Mouse (Mus musculus) hindbrain, embryonic 13.5 days (tissue): ENCODE data around the gene Scoc. TPM values are rescaled to one million over a fixed set of nuclear protein-coding genes. Genes with fewer than 3 reads are reported as not detected.

ENCODE experiments used
- ATAC-seq: fragments of 200-750 bp; cut with Nextera tagmentation; 2 replicates; pipeline ENCODE4 v1.8.0; 2017; ENCODE audit warnings: moderate TSS enrichment; ENCODE audit not compliant: low FRiP score
- H3K27ac ChIP-seq: fragments of 300-500 bp; sonication (generic); 2 replicates; pipeline ENCODE4 v1.5.1; 2015; ENCODE audit warnings: inconsistent platforms, mild to moderate bottlenecking, moderate library complexity
- H3K27me3 ChIP-seq: fragments of 300-500 bp; sonication (generic); 2 replicates; pipeline ENCODE4 v1.6.1; 2015; ENCODE audit warnings: mild to moderate bottlenecking, inconsistent platforms
- H3K36me3 ChIP-seq: fragments of 300-500 bp; sonication (generic); 2 replicates; pipeline ENCODE4 v1.6.1; 2015; ENCODE audit warnings: mild to moderate bottlenecking, inconsistent platforms
- H3K4me1 ChIP-seq: fragments of 300-500 bp; sonication (generic); replicated peaks from 2 replicates; pipeline ENCODE4 v1.6.1; 2015; ENCODE audit warnings: inconsistent platforms
- H3K4me2 ChIP-seq: fragments of 300-500 bp; sonication (generic); 2 replicates; pipeline ENCODE4 v1.6.1; 2015; ENCODE audit warnings: inconsistent platforms, mild to moderate bottlenecking, moderate library complexity
- H3K4me3 ChIP-seq: fragments of 300-500 bp; sonication (generic); 2 replicates; pipeline ENCODE4 v1.5.1; 2015; ENCODE audit warnings: mild to moderate bottlenecking, inconsistent platforms
- H3K9ac ChIP-seq: fragments of 300-500 bp; sonication (generic); 2 replicates; pipeline ENCODE4 v1.6.1; 2015; ENCODE audit warnings: mild to moderate bottlenecking, inconsistent platforms
- H3K9me3 ChIP-seq: fragments of 300-500 bp; sonication (generic); 2 replicates; pipeline ENCODE4 v1.6.1; 2016; ENCODE audit warnings: inconsistent platforms
- WGBS: fragments of 180-500 bp; shearing (Covaris S2); methylation state at CpG from one replicate; pipeline ENCODE4 v1.1.7; 2015; 5-methylcytosine and 5-hydroxymethylcytosine counted together
- polyA plus RNA-seq: library from polyadenylated mRNA; unstranded; fragments of >200 nt; fragmentation: Nextera tagmentation; extraction: Ambion mirVana; gene quantifications from 2 replicates; pipeline ENCODE4 v1.2.1, GENCODE M21; 2015

Gene Scoc
- polyA plus RNA-seq, 1 experiment from 2014 or later: 241 TPM

DNA sequence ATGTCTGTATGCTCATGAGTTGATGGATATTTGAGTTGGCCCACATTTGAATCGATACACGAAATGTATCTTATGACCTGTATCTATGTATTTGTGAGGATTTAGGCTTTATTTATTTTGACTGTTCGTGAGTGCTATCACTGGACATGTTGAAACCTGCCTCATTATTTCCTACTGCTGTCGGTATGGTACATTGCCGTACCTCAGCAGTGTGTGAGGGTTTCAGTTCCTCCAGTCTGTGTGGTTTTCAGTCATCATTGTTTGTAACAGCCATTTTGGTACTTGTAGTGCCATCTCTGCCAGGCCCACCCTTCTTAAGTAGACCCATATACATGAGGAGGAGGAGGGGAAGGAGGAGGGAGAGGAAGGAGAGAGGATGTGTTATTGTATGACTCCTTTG is 63.9 kb downstream of the Scoc start:
- no peak overlapping the region for H3K4me2 ChIP-seq
- peaks cover 6% of the 10 kb centered on the region; the same call in 1 of the 2 replicates for H3K4me1 ChIP-seq
- WGBS: 92% methylated on average over 5 of the region's 5 CpGs
- no peak overlapping the region for H3K4me3 ChIP-seq
- peaks cover 4% of the 10 kb centered on the region; the same call in 1 of the 2 replicates for H3K36me3 ChIP-seq
- no peak for ATAC-seq
- no peak overlapping the region for H3K27ac ChIP-seq
- H3K9me3 ChIP-seq: no peaks in the 10 kb centered on the region
- no peaks in the 10 kb centered on the region for H3K27me3 ChIP-seq
- H3K9ac ChIP-seq: no peak overlapping the region

GRCm38 (mm10) chr8:83392521-83392920 is 65.7 kb downstream of the Scoc start:
- ATAC-seq: no peak
- Histone ChIP-seq H3K9ac (no peak overlapping the region), H3K27ac (no peak overlapping the region), H3K4me1 (peaks cover 6% of the 10 kb centered on the region; the same call in 1 of the 2 replicates), H3K9me3 (no peaks in the 10 kb centered on the region), H3K4me3 (no peak overlapping the region), H3K4me2 (no peak overlapping the region), H3K27me3 (peaks cover 9% of the 10 kb centered on the region), H3K36me3 (peaks cover 4% of the 10 kb centered on the region; the same call in 1 of the 2 replicates)
- 54% methylated on average over 1 of the region's 1 CpGs for WGBS

DNA sequence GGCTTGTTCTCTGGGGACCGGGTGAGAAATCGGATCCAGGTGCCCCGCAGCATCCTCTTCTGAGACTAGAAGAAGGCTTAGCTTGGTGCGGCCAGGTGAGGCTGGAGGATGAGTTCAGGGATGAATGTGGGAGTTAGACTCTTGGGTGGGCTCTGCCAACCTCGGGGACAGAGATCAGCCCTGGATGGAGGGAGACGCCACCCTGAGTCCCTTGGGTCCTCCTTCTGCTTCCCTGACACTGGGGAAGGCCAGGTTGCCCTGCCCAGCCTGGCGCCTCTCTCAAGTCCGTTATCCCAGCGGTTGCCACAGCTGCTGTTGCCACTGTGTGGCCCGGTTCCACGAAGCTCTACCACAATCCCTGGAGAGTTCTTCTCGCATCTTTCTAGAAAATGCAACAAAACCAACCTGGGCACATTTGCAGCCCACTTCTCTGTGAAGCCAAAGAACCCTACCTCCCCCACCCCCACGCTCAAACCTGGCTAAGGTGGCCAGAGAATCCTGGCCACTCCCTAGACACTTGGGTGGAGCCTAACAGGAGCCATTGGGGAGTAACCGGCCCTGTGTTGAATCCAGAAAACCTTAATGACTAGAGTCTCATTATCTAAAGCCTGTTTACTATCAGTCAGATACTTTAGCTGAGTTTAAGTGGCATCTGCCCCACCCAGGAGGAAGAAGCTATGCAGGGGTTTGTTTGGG is 68.0 kb downstream of the Scoc start:
- ATAC-seq: peak; percentile 76
- Histone ChIP-seq H3K4me3 (peak overlapping the region; percentile 79), H3K4me2 (peak overlapping the region; percentile 87), H3K9ac (peak overlapping the region; percentile 88), H3K36me3 (peaks cover 4% of the 10 kb centered on the region; the same call in 1 of the 2 replicates), H3K27ac (no peak overlapping the region), H3K4me1 (peaks cover 6% of the 10 kb centered on the region; the same call in 1 of the 2 replicates), H3K27me3 (peaks cover 9% of the 10 kb centered on the region), H3K9me3 (no peaks in the 10 kb centered on the region)
- 8% methylated on average over 14 of the region's 14 CpGs for WGBS

- peak within 1 kb of the TSS; percentile 88 for H3K9ac ChIP-seq
- peak; percentile 96 for ATAC-seq
- H3K36me3 ChIP-seq: peaks cover 4% of the 10 kb centered on the region; the same call in 1 of the 2 replicates
- H3K27ac ChIP-seq: no peak within 1 kb of the TSS
- peak within 1 kb of the TSS; percentile 87 for H3K4me2 ChIP-seq
- no peaks in the 10 kb centered on the region for H3K9me3 ChIP-seq
- peak within 1 kb of the TSS; percentile 79 for H3K4me3 ChIP-seq
- 5% methylated on average over 41 of the region's 41 CpGs for WGBS
- H3K27me3 ChIP-seq: peaks cover 9% of the 10 kb centered on the region
- peaks cover 6% of the 10 kb centered on the region; the same call in 1 of the 2 replicates for H3K4me1 ChIP-seq
Measured at GRCm38 (mm10) chr8:83389316-83390005, 68.7 kb downstream of the Scoc start, which contains the start of gene Clgn. Clgn (plus strand) TSS chr8:83389867.

DNA sequence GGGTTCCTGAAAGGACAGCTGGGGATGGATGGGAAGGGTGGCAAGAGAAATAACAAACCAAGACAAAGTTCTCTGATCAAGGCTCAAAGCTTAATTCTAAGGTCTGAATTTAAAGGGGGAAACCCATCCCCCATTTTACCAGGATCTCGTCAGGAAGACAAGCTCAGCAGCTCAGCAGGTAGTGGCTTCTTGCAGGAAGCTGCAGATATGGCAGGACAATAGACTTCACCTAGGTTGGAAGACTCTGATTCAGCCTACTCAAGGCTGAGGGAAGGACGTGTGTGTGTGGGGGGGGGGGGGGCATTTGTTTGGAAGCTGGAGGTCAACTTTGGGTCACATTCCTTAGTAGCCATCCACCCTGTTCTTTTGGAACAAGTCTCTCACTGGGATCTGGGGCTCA is 75.3 kb downstream of the Scoc start:
- H3K27me3 ChIP-seq: no peaks in the 10 kb centered on the region
- H3K36me3 ChIP-seq: no peaks in the 10 kb centered on the region
- H3K27ac ChIP-seq: no peak overlapping the region
- no peaks in the 10 kb centered on the region for H3K9me3 ChIP-seq
- H3K4me2 ChIP-seq: no peak overlapping the region
- no peak overlapping the region for H3K9ac ChIP-seq
- WGBS: 33% methylated on average over 2 of the region's 2 CpGs
- ATAC-seq: no peak
- no peak overlapping the region for H3K4me3 ChIP-seq
- H3K4me1 ChIP-seq: no peaks in the 10 kb centered on the region

DNA sequence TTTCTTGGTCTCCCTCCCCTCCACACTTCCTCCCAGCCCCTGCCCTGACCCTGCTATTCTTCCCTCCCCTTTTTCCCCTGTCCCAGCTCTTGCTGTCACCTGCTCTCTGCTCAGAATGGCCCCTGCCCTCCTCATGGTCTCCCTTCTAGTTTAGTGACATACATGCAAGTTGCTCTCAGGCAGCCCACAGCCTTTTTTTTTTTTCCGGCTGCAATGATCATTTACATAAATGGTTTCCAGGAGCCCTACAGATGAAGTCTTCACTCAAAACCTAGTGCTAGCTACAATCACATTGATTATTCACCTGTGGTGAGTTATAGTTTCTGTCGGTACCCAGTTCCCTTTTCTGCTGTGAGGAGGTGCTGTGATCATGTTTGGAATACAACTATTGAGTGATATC is 77.2 kb downstream of the Scoc start:
- no peak for ATAC-seq
- Histone ChIP-seq H3K4me1 (no peaks in the 10 kb centered on the region), H3K9ac (no peak overlapping the region), H3K4me2 (no peak overlapping the region), H3K36me3 (no peaks in the 10 kb centered on the region), H3K27me3 (no peaks in the 10 kb centered on the region), H3K4me3 (no peak overlapping the region), H3K9me3 (no peaks in the 10 kb centered on the region), H3K27ac (no peak overlapping the region)
- 88% methylated on average over 2 of the region's 2 CpGs for WGBS

DNA sequence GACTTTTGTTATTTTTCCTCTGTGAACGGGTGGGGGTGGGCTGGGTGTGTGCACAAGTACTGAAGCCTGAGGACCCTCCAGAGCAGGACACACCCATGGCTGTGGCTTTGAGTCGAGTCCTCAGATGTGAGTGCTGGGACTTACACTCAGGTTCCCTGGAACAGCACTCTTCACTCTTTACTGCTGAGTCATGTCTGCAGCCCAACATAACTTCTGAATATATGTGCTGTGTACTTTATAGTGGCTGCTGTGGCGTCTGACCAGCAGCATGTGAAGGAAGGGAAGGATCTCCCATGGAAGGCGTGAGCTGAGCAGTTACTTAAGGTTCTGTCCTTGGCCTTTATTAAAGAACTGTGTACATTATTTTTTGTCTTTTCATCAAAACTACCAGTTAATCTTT is 78.0 kb downstream of the Scoc start:
- H3K27me3 ChIP-seq: no peaks in the 10 kb centered on the region
- H3K4me2 ChIP-seq: no peak overlapping the region
- no peaks in the 10 kb centered on the region for H3K36me3 ChIP-seq
- ATAC-seq: no peak
- 80% methylated on average over 4 of the region's 4 CpGs for WGBS
- no peak overlapping the region for H3K9ac ChIP-seq
- H3K4me1 ChIP-seq: no peaks in the 10 kb centered on the region
- H3K9me3 ChIP-seq: no peaks in the 10 kb centered on the region
- H3K27ac ChIP-seq: no peak overlapping the region
- H3K4me3 ChIP-seq: no peak overlapping the region

Other genes starting within 250 kb of the Scoc start
- 0.12 and 0.30 TPM in 2 replicates for gene Ucp1, start 168.0 kb downstream of the Scoc start, polyA plus RNA-seq
- 23.7 and 25.8 TPM in 2 replicates for gene Elmod2, start 125.9 kb downstream of the Scoc start, polyA plus RNA-seq
- not detected in 2 replicates for gene Mgat4d, start 109.9 kb downstream of the Scoc start, polyA plus RNA-seq
- 9.2 and 9.6 TPM in 2 replicates for gene Clgn, start 68.5 kb downstream of the Scoc start, polyA plus RNA-seq
- 0.05 and 0.09 TPM in 2 replicates for gene Olfr370, start 77.4 kb upstream of the Scoc start, polyA plus RNA-seq
- 375 and 381 TPM in 2 replicates for gene Ndufb7, start 108.3 kb upstream of the Scoc start, polyA plus RNA-seq
- gene Tecr, start 149.6 kb upstream of the Scoc start, polyA plus RNA-seq: 998 and 1,025 TPM in 2 replicates
- 54.1 and 54.2 TPM in 2 replicates for gene Dnajb1, start 149.8 kb upstream of the Scoc start, polyA plus RNA-seq
- 155 and 159 TPM in 2 replicates for gene Gipc1, start 194.3 kb upstream of the Scoc start, polyA plus RNA-seq
- gene Ptger1, start 208.3 kb upstream of the Scoc start, polyA plus RNA-seq: 0.38 and 0.70 TPM in 2 replicates
- gene Pkn1, start 240.8 kb upstream of the Scoc start, polyA plus RNA-seq: 20.7 and 23.7 TPM in 2 replicates